Mouse (Mus musculus): Measurements from ENCODE around the gene Eloa.
A peak's percentile ranks its signal among the peaks of the same experiment; 100 is the strongest.
"Not testable (repeated sequence)": the region's sequence is repeated elsewhere in the genome, so short reads cannot be mapped to it uniquely, and the experiment has no call there.

Gene Eloa

GRCm38 (mm10) chr4:136021549-136022047 lies at the start of gene Eloa:
Eloa (minus strand) TSS chr4:136021763.
- peak; percentile 100 for DNase-seq (ENCODE audit: low spot score)

- DNase-seq (ENCODE audit: low spot score) = peak; percentile 80
Observed at GRCm38 (mm10) chr4:136071178-136071714, 49.7 kb upstream of the Eloa start.

- no peak for DNase-seq (ENCODE audit: low spot score)
Observed at GRCm38 (mm10) chr4:136070592-136070991, 49.0 kb upstream of the Eloa start.

GRCm38 (mm10) chr4:136069954-136070353 lies 48.4 kb upstream of the Eloa start:
- DNase-seq (ENCODE audit: low spot score) = peak; percentile 70

GRCm38 (mm10) chr4:136069313-136069712 lies 47.8 kb upstream of the Eloa start:
- no peak for DNase-seq (ENCODE audit: low spot score)

DNA sequence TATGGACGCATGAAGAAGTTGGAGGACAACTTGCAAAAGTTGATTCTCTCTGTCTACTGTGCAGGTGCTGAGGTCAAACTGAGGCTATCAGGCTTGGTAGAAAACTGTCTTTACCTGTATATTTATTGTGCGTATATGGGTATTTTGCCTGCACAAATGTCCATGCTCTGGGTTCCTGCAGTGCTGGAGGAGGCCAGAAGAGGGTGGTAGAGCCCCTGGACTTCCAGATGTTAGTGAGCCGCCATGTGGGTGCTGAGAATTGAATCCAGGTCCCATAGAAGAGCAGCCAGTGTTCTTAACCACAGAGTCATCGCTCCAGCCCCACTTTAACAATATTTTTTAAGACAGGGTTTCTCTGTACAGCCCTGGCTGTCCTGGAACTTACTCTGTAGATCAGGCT lies 41.6 kb upstream of the Eloa start:
- DNase-seq (ENCODE audit: low spot score) = no peak

DNA sequence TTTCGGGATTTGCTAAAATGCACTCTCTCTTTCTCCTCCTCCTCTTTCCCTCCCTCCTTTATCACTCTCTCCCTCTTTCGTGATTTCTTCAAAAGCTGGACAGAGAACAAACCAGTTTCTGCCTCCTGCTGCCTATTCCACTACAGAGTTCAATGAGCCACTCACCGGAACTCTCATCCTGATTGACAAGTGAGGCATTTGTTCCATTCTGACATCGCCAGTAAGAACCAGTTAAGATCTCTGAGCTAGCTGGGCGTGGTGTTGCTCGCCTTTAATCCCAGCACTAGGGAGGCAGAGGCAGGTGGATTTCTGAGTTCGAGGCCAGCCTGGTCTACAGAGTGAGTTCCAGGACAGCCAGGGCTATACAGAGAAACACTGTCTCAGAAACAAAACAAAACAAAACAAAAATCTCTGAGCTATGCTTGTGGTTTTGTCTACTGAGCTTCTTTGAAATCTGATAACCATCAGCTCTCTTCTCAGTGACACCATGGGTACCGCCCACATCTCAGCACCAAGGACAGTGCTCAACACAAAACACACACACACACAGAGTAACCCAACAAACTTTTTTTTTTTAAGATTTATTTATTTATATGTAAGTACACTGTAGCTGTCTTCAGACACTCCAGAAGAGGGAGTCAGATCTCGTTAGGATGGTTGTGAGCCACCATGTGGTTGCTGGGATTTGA lies 38.4 kb upstream of the Eloa start:
- DNase-seq (ENCODE audit: low spot score) = not testable (repeated sequence)

DNA sequence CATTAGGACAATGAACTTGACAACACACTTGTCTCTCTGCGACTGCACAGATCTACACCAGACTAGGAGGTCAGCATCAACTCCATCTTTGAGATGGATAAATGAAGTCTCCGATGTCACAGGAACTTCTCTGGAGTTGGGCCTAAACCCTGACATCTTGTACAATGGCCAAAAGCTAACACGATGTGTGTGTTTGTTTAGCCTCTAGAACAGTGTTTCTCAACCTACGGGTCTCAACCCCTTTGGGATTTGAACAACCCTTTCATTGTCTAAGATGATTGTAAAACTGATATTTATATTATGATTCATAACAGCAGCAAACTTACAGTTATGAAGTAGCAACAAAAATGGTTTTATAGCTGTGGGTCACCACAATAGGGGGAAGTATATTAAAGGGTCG lies 36.4 kb upstream of the Eloa start:
- no peak for DNase-seq (ENCODE audit: low spot score)

- no peak for DNase-seq (ENCODE audit: low spot score)
Observed at GRCm38 (mm10) chr4:136056030-136056429, 34.5 kb upstream of the Eloa start.

DNA sequence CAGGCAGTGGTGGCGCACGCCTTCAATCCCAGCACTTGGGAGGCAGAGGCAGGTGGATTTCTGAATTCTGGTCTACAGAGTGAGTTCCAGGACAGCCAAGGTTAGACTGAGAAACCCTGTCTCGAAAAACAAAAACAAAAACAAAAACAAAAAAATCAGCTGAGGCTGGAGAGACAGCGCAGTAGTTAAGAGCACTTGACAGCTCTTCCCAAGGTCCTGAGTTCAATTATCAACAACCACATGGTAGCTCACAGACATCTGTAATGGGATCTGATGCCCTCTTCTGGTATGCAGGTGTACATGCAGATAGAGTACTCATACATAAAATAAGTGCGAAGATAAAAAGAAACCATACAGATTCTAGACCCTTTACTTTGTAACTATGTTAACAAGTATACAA lies 32.3 kb upstream of the Eloa start:
- DNase-seq (ENCODE audit: low spot score) = no peak

GRCm38 (mm10) chr4:136053247-136053596 lies 31.7 kb upstream of the Eloa start, which contains the start of gene Rpl11:
Rpl11 (minus strand) TSS chr4:136053428.
- peak; percentile 93 for DNase-seq (ENCODE audit: low spot score)

GRCm38 (mm10) chr4:136052534-136053246 lies 31.1 kb upstream of the Eloa start:
- peak; percentile 21 for DNase-seq (ENCODE audit: low spot score)

DNA sequence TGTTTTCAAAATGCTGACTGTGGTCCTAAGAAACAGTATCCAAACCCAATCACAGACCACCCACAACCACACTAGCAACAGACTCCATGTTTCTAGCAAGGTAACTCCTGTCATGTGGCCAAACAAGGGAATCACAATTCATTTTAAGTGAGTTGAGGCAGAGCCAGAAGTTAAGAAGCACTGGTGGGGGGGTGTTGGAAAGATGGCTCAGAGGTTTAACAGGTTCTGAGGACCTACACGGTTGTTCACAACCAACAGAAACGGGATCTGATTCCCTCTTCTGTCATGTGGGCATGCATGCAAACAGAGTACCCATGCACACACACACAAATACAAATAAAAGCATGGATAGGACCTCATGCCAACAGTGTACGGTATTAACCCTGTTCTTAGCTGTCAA lies 30.5 kb upstream of the Eloa start:
- DNase-seq (ENCODE audit: low spot score) = no peak

GRCm38 (mm10) chr4:136050226-136050625 lies 28.7 kb upstream of the Eloa start:
- no peak for DNase-seq (ENCODE audit: low spot score)

DNA sequence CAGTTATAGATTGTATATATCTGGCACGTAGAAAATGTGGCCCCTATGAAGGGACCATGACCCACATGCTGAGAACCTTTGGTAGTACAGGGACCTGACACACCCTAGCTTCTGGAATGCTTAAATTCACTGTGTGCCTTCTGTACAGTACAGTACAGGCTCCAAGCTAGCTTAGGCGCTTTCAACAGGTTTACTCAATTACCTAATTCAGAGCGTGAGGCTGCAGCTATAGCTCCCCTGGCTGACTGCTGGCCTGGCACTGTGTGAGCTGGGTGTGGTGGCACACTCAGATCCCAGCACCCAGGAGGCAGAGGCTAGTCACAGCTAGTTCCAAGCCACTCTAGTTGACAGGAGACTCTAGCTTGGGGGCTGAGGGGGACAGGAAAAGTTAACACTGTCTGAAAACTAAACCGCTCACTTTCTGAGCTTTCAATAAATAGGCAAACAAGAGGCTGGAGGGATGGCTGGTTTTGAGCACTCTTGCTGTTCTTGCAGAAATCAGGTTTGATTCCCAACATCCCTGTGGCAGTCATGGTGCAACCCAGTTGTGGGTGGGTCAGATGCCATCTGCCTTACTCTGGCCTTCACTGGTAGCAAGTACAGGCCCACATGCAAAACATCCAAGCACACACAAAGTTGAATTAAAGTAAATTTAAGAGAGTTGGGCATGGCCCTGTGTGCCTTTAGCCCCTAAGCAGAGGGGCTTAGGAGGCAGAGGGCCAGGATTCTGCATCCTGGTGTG lies 26.9 kb upstream of the Eloa start:
- no peak for DNase-seq (ENCODE audit: low spot score)

- no peak for DNase-seq (ENCODE audit: low spot score)
Observed at GRCm38 (mm10) chr4:136047626-136048025, 26.1 kb upstream of the Eloa start.

GRCm38 (mm10) chr4:136046888-136047287 lies 25.3 kb upstream of the Eloa start:
- DNase-seq (ENCODE audit: low spot score) = no peak

- DNase-seq (ENCODE audit: low spot score) = no peak
Observed at GRCm38 (mm10) chr4:136045091-136045490, 23.5 kb upstream of the Eloa start.

- no peak for DNase-seq (ENCODE audit: low spot score)
Observed at GRCm38 (mm10) chr4:136043784-136044400, 22.3 kb upstream of the Eloa start.

DNA sequence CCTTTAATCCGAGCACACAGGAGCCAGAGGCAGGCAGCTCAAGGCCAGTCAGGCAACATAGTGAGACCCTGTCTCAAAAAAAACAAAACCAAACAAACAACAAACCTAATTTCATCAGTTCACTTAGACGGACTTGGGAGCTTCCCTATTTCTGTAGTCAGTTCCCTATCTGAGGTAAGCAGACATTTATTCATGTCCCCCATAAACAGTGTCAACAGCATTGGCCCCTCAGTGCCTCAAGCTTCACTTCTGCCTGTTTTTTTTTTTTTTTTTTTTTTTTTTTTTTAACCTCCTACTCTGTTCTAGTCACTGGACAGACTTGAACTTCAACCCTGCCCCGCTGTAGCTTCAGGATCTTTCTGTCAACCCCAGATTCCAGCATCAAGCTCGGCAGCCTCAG lies 13.5 kb upstream of the Eloa start:
- no peak for DNase-seq (ENCODE audit: low spot score)

DNA sequence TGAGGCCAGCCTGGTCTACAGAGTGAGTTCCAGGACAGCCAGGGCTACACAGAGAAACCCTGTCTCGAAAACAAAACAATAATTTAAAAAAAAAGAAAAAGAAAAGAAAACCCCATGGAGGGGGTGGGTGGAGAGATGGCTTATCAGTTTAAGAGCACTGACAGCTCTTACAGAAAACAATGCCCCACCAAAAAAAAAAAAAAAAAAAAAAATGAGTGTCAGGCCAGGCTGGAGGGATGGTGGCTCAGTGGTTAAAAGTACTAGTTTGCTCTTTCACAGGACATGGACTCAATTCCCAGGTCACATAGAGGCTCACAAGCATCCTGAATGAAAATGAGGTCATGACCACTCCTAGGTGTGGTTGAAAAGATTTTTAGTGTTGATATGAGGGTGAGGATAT lies 11.7 kb upstream of the Eloa start:
- DNase-seq (ENCODE audit: low spot score) = no peak

Measured in layer of hippocampus, adult 11-12 months (tissue).